Mouse (Mus musculus) stomach, adult 2 months (tissue): ENCODE results near the gene Nop2. TPM values are rescaled to one million over a fixed set of nuclear protein-coding genes. Genes with fewer than 3 reads are reported as not detected.

Experiments
- polyA plus RNA-seq: library from polyadenylated mRNA; depleted of rRNA; stranded (reverse); fragments of >200 nt; gene quantifications from 2 replicates; pipeline ENCODE4 v1.2.3, GENCODE M21; 2012; rRNA removed

Gene Nop2
- polyA plus RNA-seq = 3.1 and 4.1 TPM in 2 replicates

GRCm38 (mm10) chr6:125131302-125132156 is at the start of gene Nop2:
Nop2 (plus strand) TSS chr6:125131909.

DNA sequence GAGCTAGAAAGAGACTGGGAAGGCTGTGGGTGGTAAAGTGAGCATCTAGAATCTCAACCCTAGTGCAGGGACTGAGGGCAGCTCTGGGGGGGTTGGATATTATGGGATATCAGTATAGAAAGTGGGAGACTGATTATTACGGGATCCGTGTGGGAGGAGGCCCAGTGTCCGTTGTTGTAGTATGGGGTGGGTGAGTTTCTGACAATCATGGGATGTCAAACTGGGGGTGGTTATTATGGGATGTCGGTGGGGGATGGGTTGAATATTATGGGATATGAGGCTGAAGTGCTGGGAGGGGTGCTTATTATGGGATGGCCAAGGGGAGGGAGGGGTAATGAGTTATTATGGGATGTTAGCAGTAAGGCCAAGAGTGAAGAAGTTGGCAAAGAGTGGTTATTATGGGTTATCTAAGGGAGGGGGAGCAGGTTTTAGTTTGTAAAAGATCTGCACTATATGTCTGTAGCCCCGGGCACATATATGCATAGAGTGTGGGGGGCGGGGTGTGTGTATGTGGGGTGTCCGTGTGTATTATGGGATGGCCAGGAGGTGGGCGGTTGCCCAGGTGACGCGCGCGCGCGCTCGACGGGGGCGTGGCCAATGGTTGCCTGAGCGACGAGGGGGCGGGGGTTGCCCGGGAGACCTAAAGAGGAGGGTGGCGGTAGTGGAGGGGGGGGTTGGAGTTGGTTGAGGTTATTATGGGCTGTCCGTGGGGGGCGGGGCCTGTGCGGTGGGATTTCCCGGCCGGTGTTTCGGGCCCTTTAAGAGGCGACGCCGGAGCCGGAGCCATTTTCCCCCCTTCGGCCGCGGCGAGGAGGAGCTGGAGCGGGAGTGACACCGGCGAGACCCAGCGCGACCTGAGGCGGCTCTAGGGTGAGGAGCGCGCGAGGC is 36.1 kb upstream of the Nop2 start, which contains the start of gene Chd4:
TSS of gene Chd4 (plus strand) at position 591 of the 888 bp plus-strand sequence.

DNA sequence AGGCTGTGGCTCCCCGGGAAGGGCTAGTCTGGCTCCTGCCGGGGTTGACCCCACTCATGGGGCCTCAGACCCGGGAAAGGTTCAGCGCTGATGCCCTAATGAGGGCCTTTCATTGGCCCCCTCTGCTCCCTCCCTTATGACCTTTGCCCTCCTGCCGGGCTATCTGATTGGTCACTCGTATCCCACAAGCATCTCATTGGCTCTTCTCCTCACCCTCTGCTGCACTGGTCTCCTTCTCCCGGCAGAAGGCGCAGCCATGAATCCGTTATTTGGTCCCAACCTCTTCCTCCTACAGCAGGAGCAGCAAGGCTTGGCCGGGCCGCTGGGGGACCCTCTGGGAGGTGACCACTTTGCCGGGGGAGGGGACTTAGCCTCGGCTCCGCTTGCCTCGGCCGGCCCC is 13.3 kb downstream of the Nop2 start, which contains the start of gene Iffo1:
TSS of gene Iffo1 (plus strand) at position 241 of the 400 bp plus-strand sequence.

DNA sequence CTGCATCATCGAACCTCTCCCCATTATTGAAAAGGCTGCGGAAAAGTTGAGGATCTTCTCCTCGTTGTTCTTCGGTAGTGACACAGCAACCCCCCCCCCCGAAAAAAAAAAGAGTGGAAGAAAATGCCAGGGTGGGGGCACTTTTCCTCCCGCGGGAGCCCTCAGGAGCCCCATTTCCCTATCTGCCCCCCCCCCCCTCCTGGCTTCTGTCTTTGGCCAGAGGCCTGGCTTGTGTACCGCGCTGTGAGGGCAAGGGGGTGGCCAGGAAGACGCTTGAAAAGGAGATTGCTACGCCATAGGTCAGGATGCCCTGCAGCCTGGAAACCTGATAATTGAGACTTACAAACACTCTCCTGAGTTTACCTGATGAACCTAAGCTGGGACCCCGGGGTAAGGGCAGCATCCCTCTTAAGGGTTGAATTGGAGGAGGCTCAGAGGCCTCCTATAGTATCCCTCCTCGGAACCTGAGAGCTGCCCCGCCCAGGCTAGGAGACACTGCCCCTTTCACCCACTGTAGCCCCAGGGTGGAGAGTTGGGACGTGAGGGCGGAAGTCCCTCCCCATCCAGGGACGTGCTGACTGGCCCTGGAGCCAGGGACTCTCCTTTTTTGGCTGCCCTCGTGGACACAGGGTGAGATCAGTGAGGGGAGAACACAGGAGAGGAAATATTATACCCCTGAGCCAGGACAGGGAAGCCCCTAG is 34.5 kb downstream of the Nop2 start, which contains the start of gene Gapdh:
TSS of gene Gapdh (minus strand) at position 417 of the 701 bp plus-strand sequence.

DNA sequence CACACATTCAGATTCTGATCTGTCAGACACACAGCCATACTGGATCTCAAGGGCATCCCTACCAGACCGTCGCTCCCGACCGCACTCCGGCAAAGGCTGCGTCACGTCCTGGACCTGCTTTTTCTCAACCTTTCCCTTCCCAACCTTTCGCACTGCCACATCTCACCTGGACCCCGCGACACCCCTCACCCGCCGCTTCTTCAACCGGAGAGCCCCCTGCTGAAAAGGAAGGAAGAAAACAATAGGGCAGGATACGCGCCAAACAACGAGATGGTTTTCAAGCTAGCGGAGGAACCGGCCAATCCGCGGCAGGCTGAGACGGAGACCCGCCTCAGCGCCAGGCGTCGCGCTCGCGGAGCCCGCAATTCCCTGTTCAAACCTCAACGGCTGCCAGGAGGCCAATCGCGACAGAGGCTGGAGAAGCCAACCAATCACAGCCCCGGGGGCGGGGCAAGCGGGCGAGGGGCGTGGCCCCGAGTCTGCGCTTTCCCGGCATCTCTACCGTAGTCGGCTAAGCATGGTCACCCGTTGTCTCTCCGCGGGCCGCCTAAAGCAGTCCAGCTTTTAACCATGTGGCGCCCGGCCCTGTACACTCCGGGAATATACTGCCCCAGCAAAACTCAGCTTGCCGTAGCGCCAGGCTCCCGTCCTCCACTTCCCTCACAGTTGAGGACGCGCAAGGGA is 59.8 kb downstream of the Nop2 start, which contains the start of the genes Ncapd2 and Mrpl51:
TSS of gene Ncapd2 (minus strand) at position 370 of the 684 bp plus-strand sequence.
TSS of gene Mrpl51 (plus strand) at position 470 of the 684 bp plus-strand sequence.

Other genes starting within 250 kb of the Nop2 start
- 0.58 and 0.83 TPM in 2 replicates for gene Cd4, start 243.7 kb upstream of the Nop2 start, polyA plus RNA-seq
- gene Lag3, start 220.2 kb upstream of the Nop2 start, polyA plus RNA-seq = 0.84 and 2.3 TPM in 2 replicates
- gene Ptms, start 211.8 kb upstream of the Nop2 start, polyA plus RNA-seq = 1,316 and 1,529 TPM in 2 replicates
- gene Mlf2, start 200.5 kb upstream of the Nop2 start, polyA plus RNA-seq = 194 and 239 TPM in 2 replicates
- gene Cops7a, start 166.4 kb upstream of the Nop2 start, polyA plus RNA-seq = 101 and 118 TPM in 2 replicates
- 7.0 and 7.5 TPM in 2 replicates for gene Pianp, start 135.2 kb upstream of the Nop2 start, polyA plus RNA-seq
- gene Zfp384, start 122.8 kb upstream of the Nop2 start, polyA plus RNA-seq = 24.5 and 29.6 TPM in 2 replicates
- gene Ing4, start 92.1 kb upstream of the Nop2 start, polyA plus RNA-seq = 13.9 and 17.2 TPM in 2 replicates
- gene Acrbp, start 82.2 kb upstream of the Nop2 start, polyA plus RNA-seq = 8.2 and 12.1 TPM in 2 replicates
- gene Lpar5, start 64.0 kb upstream of the Nop2 start, polyA plus RNA-seq = 27.0 and 30.5 TPM in 2 replicates
- gene Chd4, start 35.9 kb upstream of the Nop2 start, polyA plus RNA-seq = 17.1 and 18.8 TPM in 2 replicates
- 9.6 and 10.3 TPM in 2 replicates for gene Iffo1, start 13.3 kb downstream of the Nop2 start, polyA plus RNA-seq
- gene Gapdh, start 34.6 kb downstream of the Nop2 start, polyA plus RNA-seq = 1,141 and 2,470 TPM in 2 replicates
- 21.9 and 24.8 TPM in 2 replicates for gene Ncapd2, start 59.8 kb downstream of the Nop2 start, polyA plus RNA-seq
- 20.7 and 26.9 TPM in 2 replicates for gene Mrpl51, start 59.9 kb downstream of the Nop2 start, polyA plus RNA-seq
- 5.5 and 6.3 TPM in 2 replicates for gene Vamp1, start 83.6 kb downstream of the Nop2 start, polyA plus RNA-seq
- gene Tapbpl, start 100.0 kb downstream of the Nop2 start, polyA plus RNA-seq = 4.5 and 4.8 TPM in 2 replicates
- gene Cd27, start 105.1 kb downstream of the Nop2 start, polyA plus RNA-seq = 0.29 and 0.74 TPM in 2 replicates
- 0.13 and 0.34 TPM in 2 replicates for gene Tuba3a, start 154.1 kb downstream of the Nop2 start, polyA plus RNA-seq
- 93.4 and 123 TPM in 2 replicates for gene Ltbr, start 182.0 kb downstream of the Nop2 start, polyA plus RNA-seq
- gene Scnn1a, start 188.8 kb downstream of the Nop2 start, polyA plus RNA-seq = 43.0 and 52.5 TPM in 2 replicates
- gene Tnfrsf1a, start 217.5 kb downstream of the Nop2 start, polyA plus RNA-seq = 77.9 and 83.3 TPM in 2 replicates
- gene Plekhg6, start 248.9 kb downstream of the Nop2 start, polyA plus RNA-seq = 5.0 and 5.6 TPM in 2 replicates